Mouse (Mus musculus) NIH3T3 (cell line): Measurements from ENCODE around the gene Hist1h3i.

Experiments used
- DNase-seq: peaks from one replicate; pipeline ENCODE4 v3.0.0-alpha.2; 2012; ENCODE audit warnings: low read depth

The Hist1h3i gene

GRCm38 (mm10) chr13:21734010-21734905 is 48.9 kb downstream of the Hist1h3i start:
- DNase-seq = peak; percentile 91

GRCm38 (mm10) chr13:21733466-21733865 is 49.7 kb downstream of the Hist1h3i start:
- peak; percentile 17 for DNase-seq
